Mouse (Mus musculus) kidney, adult 9 months (tissue): ENCODE measurements around the gene Plekhg1.

Experiments
- DNase-seq: peaks from one replicate; pipeline ENCODE4 v3.0.0; 2022

The Plekhg1 gene

GRCm38 (mm10) chr10:3972981-3973588 is 232.9 kb downstream of the Plekhg1 start, which contains the start of gene Mthfd1l:
TSS of gene Mthfd1l (plus strand) at chr10:3973118.
- DNase-seq: peak; percentile 84

- DNase-seq: peak; percentile 82
Measured at GRCm38 (mm10) chr10:3973589-3974070, 233.5 kb downstream of the Plekhg1 start.

- no peak for DNase-seq
Measured at GRCm38 (mm10) chr10:3974380-3974779, 234.2 kb downstream of the Plekhg1 start.

GRCm38 (mm10) chr10:3975898-3976622 is 235.9 kb downstream of the Plekhg1 start:
- DNase-seq: no peak

GRCm38 (mm10) chr10:3976623-3977010 is 236.5 kb downstream of the Plekhg1 start:
- no peak for DNase-seq

- DNase-seq: peak; percentile 22
Measured at GRCm38 (mm10) chr10:3978326-3978725, 238.2 kb downstream of the Plekhg1 start.

- no peak for DNase-seq
Measured at GRCm38 (mm10) chr10:3978792-3979488, 238.8 kb downstream of the Plekhg1 start.

GRCm38 (mm10) chr10:3980231-3980630 is 240.1 kb downstream of the Plekhg1 start:
- no peak for DNase-seq

GRCm38 (mm10) chr10:3990295-3990883 is 250.2 kb downstream of the Plekhg1 start:
- DNase-seq: no peak

GRCm38 (mm10) chr10:3993365-3994102 is 253.4 kb downstream of the Plekhg1 start:
- DNase-seq: no peak

- DNase-seq: no peak
Measured at GRCm38 (mm10) chr10:3995277-3995676, 255.1 kb downstream of the Plekhg1 start.

- DNase-seq: peak; percentile 67
Measured at GRCm38 (mm10) chr10:3996170-3996876, 256.2 kb downstream of the Plekhg1 start.

GRCm38 (mm10) chr10:3997851-3998426 is 257.8 kb downstream of the Plekhg1 start:
- DNase-seq: no peak

- no peak for DNase-seq
Measured at GRCm38 (mm10) chr10:4002711-4003110, 262.5 kb downstream of the Plekhg1 start.

GRCm38 (mm10) chr10:4005191-4005590 is 265.0 kb downstream of the Plekhg1 start:
- no peak for DNase-seq

- DNase-seq: no peak
Measured at GRCm38 (mm10) chr10:4006296-4007015, 266.3 kb downstream of the Plekhg1 start.
